Mouse (Mus musculus) ES-Bruce4 (cell line): Measurements from ENCODE around the gene Ppp1r13b. TPM values are rescaled to one million over a fixed set of nuclear protein-coding genes. Genes with fewer than 3 reads are reported as not detected.
A peak's percentile ranks its signal among the peaks of the same experiment; 100 is the strongest.
"Not testable (repeated sequence)": the region's sequence is repeated elsewhere in the genome, so short reads cannot be mapped to it uniquely, and the experiment has no call there.

Source experiments
- H3K27ac ChIP-seq: 2 replicates; pipeline ENCODE4 v1.5.1; 2012; ENCODE audit warnings: low read length, inconsistent platforms; ENCODE audit not compliant: insufficient read depth
- H3K27me3 ChIP-seq: 2 replicates; pipeline ENCODE4 v1.6.1; 2012; ENCODE audit warnings: mild to moderate bottlenecking, low read length, inconsistent platforms; ENCODE audit not compliant: control insufficient read depth, poor library complexity, insufficient read depth, severe bottlenecking
- H3K36me3 ChIP-seq: 2 replicates; pipeline ENCODE4 v1.6.1; 2012; ENCODE audit warnings: inconsistent platforms, mild to moderate bottlenecking, low read length, moderate library complexity; ENCODE audit not compliant: control insufficient read depth, poor library complexity, insufficient read depth, severe bottlenecking
- H3K4me1 ChIP-seq: one replicate; pipeline ENCODE4 v1.8.1; 2011; ENCODE audit warnings: low read length; ENCODE audit not compliant: control insufficient read depth, insufficient read depth
- H3K4me3 ChIP-seq: 2 replicates; pipeline ENCODE4 v1.5.1; 2011; ENCODE audit warnings: low read depth, mild to moderate bottlenecking, low read length
- H3K9ac ChIP-seq: 2 replicates; pipeline ENCODE4 v1.6.1; 2012; ENCODE audit warnings: low read depth, mild to moderate bottlenecking, inconsistent platforms; ENCODE audit not compliant: poor library complexity, severe bottlenecking
- H3K9me3 ChIP-seq: replicated peaks from 2 replicates; pipeline ENCODE4 v1.6.1; 2012; ENCODE audit warnings: mild to moderate bottlenecking, low read length, inconsistent platforms; ENCODE audit not compliant: control insufficient read depth, poor library complexity, insufficient read depth, severe bottlenecking
- CTCF ChIP-seq: IDR thresholded peaks from one replicate; pipeline ENCODE4 v1.8.1; 2011; ENCODE audit warnings: low read depth, low read length
- EP300 ChIP-seq: IDR thresholded peaks from 2 replicates; pipeline ENCODE4 v1.6.1; 2011; ENCODE audit warnings: low read depth, low read length; ENCODE audit not compliant: insufficient read depth
- POLR2A ChIP-seq: IDR thresholded peaks from one replicate; pipeline ENCODE4 v1.8.1; 2011; ENCODE audit warnings: low read length; ENCODE audit not compliant: insufficient read depth
- polyA plus RNA-seq: library from polyadenylated mRNA; stranded (reverse); fragments of >200 nt; gene quantifications from 2 replicates; pipeline ENCODE4 v1.2.4, GENCODE M21; 2011; ENCODE audit warnings: low read depth; ENCODE audit not compliant: missing spikeins, insufficient read depth, insufficient read length

The Ppp1r13b gene
- polyA plus RNA-seq, 1 experiment = 8.9 TPM

DNA sequence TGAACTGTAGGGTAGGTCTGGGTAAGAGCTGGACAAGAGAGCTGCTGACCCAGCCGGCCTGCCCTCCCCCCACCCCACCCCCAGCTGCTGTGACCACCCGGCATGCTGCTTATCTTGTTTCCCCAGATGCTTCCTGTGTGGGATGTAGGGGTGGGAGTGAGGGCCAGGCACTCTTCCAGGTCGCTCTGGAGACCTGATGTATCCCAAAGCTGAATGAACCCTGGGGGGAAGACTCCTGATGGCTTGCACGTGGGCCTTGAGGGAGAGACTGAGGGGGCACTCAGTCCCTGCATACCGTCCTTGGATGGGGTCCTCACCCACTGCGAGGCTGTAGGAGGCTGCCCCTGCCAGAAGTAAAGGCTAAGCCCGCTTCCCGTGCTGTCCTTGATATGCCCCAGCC, 37.2 kb upstream of the Ppp1r13b start:
- Histone ChIP-seq H3K36me3 (no peaks in the 10 kb centered on the region), H3K4me1 (peaks cover 2% of the 10 kb centered on the region), H3K4me3 (no peak overlapping the region), H3K9ac (no peak overlapping the region), H3K9me3 (no peaks in the 10 kb centered on the region), H3K27me3 (no peaks in the 10 kb centered on the region), H3K27ac (no peak overlapping the region)
- no peak for TF ChIP-seq POLR2A
- TF ChIP-seq CTCF = no peak
- TF ChIP-seq EP300 = no peak

DNA sequence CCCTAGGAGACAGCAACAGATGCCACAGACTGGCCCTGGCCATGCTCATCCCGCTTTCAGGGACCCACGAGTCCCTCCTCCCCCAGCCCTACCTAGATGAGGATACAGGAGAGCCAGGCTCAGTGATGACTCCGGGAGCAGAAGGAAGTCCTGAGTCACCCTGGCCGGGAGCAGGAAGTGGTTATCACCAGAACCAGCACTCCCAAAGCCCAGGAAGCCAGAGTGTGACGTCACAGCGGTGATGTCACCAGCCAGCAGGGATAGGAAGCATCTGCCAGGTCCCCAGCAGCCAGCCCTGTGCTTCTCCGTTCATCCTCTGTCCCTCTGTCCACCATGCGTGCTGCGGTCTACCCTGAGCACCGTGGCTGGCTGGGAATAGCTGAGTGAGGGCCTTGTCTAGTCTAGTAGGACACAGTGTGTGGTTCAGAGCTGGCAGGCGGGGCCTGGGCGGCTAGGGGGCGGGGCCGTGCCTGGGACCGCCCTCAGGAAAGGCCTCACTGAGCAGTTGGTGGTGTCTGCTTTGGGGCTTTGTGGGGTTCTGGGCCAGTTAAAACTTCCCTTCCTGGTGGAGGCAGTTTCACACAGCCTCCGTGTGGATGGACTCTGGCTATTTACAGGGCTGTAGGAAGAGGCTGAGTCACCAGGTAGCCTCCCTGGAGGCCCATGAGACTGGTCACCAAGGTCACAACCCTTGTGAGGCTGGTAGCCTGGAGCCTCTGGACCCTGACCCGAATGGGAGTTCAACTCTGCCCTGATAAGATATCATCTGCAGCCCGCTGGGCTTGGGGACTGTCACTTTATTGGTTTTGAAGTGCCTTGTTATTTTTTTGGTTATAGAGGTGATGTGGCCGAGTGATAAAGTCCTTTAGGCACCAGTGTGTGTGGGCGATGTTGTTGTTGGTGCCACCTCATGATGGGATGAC, 36.4 kb upstream of the Ppp1r13b start:
- not testable (repeated sequence) for H3K27me3 ChIP-seq, H3K36me3 ChIP-seq, H3K9ac ChIP-seq, H3K4me1 ChIP-seq, H3K27ac ChIP-seq, H3K9me3 ChIP-seq
- H3K4me3 ChIP-seq = peak overlapping the region; percentile 14; the same call in 1 of the 2 replicates

GRCm38 (mm10) chr12:111943421-111944064, 35.6 kb upstream of the Ppp1r13b start:
- Histone ChIP-seq H3K27ac (no peak overlapping the region), H3K27me3 (no peaks in the 10 kb centered on the region), H3K4me3 (peak overlapping the region; percentile 14; the same call in 1 of the 2 replicates), H3K36me3 (no peaks in the 10 kb centered on the region), H3K9me3 (no peaks in the 10 kb centered on the region), H3K4me1 (peaks cover 9% of the 10 kb centered on the region), H3K9ac (no peak overlapping the region)
- TF ChIP-seq EP300 = no peak

GRCm38 (mm10) chr12:111938623-111939177, 30.8 kb upstream of the Ppp1r13b start:
- Histone ChIP-seq H3K9ac (no peak overlapping the region), H3K4me1 (peaks cover 18% of the 10 kb centered on the region)
- TF ChIP-seq CTCF (no peak), EP300 (no peak), POLR2A (no peak)

GRCm38 (mm10) chr12:111936706-111937550, 29.0 kb upstream of the Ppp1r13b start:
- H3K27me3 ChIP-seq = no peaks in the 10 kb centered on the region
- no peaks in the 10 kb centered on the region for H3K9me3 ChIP-seq
- H3K27ac ChIP-seq = no peak overlapping the region
- TF ChIP-seq CTCF (no peak), POLR2A (no peak), EP300 (peak; percentile 74; the same call in 1 of the 2 replicates)
- peaks cover 17% of the 10 kb centered on the region for H3K4me1 ChIP-seq
- H3K9ac ChIP-seq = 0 out of 2 replicates have a peak overlapping the region, but pooled peaks have one; percentile 4
- peak overlapping the region; percentile 15 for H3K4me3 ChIP-seq
- H3K36me3 ChIP-seq = no peaks in the 10 kb centered on the region

More at GRCm38 (mm10) chr12:111938623-111939177, 30.8 kb upstream of the Ppp1r13b start:
- Histone ChIP-seq H3K27me3 (no peaks in the 10 kb centered on the region), H3K9me3 (no peaks in the 10 kb centered on the region), H3K27ac (no peak overlapping the region), H3K36me3 (no peaks in the 10 kb centered on the region), H3K4me3 (no peak overlapping the region)
